Mouse (Mus musculus): ENCODE measurements around the gene Itgb2l.

Itgb2l gene

DNA sequence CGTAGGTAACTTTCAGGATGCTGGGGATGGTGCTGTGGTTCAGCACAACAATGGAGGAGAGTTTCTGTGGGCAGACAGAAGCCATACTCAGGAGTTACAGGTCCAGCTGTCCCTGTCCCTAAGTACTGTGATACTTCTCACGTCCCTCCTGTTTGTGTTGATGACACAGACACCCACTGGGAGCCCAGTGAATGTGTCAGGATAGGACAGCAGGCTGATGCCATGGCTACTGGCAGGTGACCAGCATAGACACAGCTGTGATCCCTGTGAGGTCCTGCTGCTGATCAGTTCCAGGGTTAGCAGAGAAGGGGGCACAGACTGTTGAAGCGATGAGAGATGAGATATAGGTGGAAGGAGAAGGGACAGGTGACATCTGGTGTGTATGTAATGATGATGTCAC is 14.4 kb downstream of the Itgb2l start:
- no peak for DNase-seq (ENCODE audit: extremely low spot score, low spot score)

DNA sequence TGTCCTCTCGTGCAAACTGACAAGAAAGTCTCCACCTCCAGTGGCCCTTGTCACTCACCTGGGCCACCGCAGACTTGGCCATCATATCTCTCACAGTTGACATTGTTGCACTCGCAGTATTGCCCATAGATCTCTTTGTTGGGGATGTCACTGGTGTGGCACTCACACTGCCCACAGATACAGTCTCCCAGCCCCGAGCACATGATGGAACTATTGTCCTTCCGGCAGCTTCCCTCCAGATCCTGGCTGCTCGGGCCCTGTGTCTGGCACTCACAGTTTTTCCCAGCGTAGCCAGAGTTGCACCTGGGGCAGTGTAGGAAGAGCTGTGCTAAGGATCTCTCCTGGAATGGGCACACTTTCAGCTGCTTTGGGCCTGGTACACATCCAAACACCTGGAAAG is 16.7 kb downstream of the Itgb2l start:
- DNase-seq (ENCODE audit: extremely low spot score, low spot score): no peak

DNA sequence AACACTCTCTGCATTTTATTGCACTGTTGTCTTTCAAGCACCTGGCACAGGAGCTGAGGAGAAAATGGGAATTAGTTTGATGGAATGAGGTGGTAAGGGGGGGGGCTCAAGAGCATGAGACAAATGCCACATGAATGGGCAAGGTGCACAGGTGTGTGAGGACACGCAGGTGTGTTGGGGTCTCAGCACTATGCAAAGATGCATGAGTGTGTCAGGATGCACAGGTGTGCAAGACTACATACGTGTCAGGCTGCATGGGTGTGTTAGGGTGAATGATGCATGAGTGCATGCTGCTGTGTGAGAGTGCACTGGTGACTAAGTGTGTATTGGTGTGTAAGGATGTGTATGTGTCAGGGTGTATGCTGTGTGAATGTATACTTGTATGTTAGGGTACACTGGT is 18.4 kb downstream of the Itgb2l start:
- DNase-seq (ENCODE audit: extremely low spot score, low spot score): no peak

DNA sequence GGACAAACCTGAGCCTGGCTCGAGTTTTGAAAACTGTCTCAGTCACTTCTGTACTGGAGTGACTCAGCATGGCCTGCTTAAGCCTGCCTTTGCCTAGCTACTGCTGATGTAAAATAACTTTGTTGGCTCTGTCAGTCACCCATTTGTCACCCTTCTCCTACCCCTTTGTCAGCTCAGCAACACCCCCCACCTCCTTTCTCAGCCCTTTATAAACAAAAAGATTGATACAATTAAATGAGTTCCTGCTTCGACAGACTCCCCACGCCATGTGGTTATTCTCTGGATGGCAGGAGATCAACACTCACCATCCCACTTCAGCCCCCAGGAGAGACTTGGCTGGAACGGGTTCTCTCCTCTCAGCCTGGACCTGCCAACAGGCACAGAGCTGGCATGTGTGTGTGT is 35.4 kb downstream of the Itgb2l start:
- DNase-seq (ENCODE audit: extremely low spot score, low spot score): no peak

DNA sequence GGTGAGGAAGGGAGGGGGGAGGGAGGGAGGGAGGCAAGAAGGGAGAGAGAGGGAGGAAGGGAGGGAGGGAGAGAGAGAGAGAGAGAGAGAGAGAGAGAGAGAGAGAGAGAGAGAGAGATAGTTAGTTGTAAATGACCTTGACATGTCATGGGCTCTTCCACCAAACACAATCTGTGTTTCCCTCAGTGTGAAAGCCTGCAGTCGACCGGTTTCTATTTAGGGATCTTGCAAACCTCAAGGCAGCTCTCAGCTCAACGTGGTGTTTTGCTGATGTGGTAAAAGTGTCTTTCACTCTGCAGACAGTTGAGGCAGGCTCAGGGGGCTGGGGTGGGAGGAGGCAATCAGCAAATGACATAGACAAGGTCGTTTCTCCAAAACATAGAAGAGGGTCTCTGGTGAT is 37.1 kb downstream of the Itgb2l start:
- DNase-seq (ENCODE audit: extremely low spot score, low spot score): no peak

DNA sequence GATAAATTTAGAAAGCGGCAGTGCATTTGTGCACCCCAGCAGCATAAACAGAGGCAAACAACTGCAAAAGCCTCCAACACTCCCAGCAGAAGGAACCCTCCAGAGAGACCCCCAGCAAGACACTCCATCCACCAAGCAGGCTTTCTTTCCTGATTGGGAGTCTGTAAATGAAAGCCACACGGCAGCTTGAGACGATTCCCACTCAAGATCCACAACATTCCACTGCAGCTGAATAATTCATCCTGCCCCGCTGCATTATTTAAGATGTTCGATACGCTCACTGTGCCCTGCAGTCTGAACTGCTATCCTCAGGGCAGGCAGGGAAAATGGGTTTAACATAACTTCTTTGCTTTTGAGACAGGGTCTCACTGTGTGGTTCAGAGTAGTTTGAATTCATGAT is 41.1 kb downstream of the Itgb2l start:
- DNase-seq (ENCODE audit: extremely low spot score, low spot score): no peak

DNA sequence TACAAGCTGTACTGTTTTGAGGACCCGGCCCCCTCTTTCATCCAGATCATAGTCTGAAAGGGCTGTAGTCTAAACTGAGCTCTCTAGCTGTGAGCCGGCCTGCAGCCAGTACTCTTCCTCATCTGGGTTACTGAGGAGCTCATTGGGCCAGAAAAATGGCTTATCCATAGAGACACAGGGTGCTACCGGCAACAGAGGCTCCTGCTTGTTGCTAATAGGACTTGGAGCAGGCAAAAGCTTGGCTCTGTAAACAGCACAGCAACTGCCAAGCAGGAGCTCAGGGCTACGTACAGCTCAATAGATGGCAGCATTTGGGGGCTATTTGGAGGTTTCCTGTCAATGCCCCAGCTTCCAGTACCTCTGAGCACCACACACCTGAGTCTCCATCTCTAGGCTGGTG is 43.4 kb downstream of the Itgb2l start:
- no peak for DNase-seq (ENCODE audit: extremely low spot score, low spot score)

DNA sequence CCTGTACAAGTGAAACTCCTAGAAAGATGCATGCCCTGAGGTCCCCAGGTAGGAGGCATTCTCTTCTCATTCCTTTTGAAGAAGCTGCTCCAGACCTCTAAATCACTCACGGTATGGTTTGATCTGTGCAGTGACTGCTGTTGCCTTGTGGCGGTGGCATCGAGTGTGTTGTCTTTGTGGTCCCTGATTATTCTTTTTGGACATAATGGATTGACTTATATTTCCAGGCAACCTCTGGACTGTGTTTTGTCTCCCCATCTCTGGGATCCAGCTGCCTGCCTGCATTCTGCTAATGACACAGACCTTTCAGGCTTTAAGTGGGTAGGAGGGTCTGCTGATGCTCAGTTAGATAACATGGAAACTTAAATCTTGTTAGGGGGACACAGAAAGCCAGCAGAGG is 44.6 kb downstream of the Itgb2l start:
- DNase-seq (ENCODE audit: extremely low spot score, low spot score): no peak

DNA sequence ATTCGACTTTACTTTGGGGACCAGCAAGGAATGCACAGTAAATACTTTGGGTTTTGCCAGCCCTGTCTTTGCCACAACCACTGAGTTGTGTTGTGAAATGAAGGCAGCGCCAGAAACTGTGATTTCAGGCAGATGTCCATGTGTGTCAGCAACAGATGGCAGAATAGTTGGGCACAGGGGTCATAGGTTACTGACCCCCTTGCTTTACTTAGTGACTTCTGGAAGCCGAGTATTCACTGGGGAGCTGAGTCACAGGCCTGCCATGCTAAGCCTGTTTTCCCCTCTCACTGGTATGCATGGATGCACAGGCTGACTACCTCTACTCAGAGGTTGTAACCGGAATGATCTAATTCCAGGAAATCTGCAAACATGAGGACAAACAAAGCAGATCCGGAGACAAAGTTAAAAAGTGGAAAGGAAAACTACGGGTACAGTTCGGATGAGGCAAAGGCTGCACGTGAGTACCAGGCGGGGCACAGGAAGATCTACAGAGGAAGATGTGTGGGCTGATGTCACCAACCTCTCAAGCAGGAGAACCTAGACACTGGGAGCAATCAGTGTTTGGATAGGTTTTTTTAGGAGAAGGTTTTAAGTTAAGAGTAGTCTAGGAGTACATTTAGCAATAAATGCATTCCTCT is 47.3 kb downstream of the Itgb2l start:
- DNase-seq (ENCODE audit: extremely low spot score, low spot score): no peak

DNA sequence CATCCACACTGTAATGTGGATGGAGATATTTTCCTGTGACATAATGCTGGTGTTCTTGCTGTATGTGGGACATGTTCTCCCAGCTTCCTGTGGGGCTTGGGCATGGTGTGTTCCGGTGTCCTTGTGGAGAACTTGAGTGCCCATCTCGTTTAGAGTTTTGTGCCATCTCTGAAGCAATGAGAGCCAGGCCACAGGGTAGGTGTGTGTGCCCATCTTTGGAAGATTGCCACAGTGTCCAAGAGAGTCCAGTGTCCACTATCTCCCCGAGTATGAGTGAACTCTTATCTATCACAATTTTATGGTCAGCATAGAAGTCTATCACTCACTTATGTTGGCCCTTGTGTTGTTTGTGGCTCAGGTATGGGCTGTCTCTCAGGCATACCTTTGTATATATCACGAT is 47.9 kb downstream of the Itgb2l start:
- DNase-seq (ENCODE audit: extremely low spot score, low spot score): no peak

DNA sequence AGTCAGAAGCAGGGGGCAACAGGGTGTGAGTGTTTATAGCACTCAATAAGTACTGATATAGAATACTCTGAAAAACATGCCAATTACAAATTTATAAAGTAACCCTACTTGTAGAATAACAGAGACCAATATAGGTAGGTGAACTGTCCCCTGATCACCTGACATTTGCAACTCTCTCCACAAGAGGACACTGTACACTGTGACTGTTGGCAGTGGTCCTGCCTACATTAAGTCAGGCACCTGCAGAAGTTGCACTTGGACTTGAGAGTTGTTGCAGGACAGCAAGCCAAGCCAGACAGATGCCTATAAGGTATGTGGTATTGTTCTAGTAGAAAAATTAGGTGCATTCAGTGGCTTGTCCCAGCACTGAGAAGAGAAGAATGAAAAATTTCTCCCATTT is 52.3 kb downstream of the Itgb2l start:
- DNase-seq (ENCODE audit: extremely low spot score, low spot score): no peak

DNA sequence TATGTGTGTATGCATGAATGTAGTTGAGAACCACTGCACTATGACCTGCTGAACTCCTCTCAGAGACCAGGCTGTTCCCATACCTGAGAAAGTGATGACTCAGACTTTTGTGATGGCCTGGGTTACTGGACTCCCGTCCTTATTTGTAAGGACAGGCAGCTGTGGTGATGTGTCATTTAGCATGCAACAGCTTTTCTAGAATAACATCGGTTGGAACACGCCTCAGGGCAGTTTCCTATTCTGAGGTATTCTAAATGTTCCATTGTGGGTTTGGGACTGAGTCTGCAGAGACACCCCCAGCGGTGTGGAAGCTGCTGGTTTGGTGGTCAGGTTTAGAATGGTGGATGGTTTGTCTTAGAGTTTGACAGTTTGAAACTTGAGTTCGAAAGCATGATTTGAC is 54.9 kb downstream of the Itgb2l start:
- no peak for DNase-seq (ENCODE audit: extremely low spot score, low spot score)

DNA sequence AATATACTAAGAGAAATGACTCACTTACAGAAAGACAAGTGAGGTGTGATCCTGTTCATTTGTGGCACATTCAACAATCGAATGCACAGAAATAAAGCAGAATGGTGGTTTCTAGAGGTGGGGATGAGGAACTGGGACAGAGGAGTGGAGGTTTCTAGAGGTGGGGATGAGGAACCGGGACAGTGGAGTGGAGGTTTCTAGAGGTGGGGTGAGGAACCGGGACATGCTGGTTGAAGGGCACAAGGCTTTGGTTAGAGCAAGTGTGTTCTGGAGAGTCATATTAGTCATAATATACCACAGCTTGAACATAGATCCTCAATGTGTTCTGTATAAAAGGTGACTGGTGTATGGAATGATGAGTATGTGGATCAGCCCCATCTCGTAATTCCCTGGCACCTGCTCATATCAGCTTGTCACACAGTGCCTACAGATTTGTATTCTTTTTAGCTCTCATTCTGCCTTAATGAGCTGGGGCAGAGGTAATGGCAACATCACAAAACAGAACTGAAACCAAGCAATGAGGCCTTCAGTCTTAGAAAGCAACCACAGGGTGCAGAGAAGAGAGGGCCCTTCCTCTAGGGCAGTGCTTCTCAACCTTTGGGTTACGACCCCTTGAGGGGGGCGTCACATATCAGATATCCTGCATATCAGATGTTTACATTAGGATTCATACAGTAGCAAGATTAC is 55.6 kb downstream of the Itgb2l start:
- DNase-seq (ENCODE audit: extremely low spot score, low spot score): no peak

DNA sequence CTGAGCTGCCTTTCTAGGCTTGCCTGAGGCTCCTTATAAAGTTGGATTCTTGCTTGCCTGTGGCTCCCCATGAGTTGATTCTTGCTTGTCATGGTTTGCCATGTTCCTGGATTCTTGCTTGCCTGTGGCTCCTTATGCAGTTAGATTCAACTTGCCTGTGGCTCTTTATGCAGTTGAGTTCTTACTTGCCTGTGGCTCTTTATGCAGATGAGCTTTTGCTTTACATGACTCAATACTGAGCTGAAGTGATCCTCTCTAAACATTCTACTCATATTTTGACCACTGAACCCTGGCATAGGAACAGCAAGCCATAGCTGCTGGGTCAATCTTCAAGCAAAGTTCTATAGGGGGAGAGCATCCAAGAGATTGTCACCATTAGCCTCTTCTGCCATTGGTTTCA is 58.7 kb downstream of the Itgb2l start:
- no peak for DNase-seq (ENCODE audit: extremely low spot score, low spot score)

DNA sequence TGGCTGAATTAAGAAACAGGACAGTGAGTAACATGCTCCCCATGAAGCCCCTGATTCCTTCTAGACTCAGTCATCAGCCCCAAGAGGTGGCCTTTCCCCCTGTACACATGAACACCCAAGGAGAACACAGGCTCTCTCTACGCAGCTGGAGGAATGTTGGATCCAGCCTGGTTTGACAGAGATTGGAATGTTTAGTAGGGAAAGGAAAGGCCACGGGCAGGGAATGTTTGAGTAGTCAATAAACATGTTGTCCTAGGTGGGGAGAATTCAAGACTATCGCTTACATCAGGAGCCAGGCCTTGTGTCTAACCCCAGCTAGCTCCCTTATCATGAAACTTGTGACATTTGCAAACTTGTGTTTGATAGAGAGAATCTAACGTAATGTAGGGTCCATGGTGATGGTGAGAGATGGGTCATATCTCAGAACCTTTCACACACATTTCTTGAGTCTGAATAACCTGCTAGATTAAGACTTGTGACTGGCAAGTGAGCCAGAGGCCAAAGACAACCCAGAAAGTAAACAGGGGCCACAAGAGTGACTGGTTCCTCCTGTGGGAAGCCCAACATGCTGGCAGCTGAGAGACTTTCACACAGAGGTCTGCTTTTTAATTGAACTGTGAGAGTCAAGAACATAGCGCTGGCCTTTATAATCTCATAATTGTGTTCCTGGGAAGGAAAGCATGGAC is 60.8 kb downstream of the Itgb2l start:
- no peak for DNase-seq (ENCODE audit: extremely low spot score, low spot score)

DNA sequence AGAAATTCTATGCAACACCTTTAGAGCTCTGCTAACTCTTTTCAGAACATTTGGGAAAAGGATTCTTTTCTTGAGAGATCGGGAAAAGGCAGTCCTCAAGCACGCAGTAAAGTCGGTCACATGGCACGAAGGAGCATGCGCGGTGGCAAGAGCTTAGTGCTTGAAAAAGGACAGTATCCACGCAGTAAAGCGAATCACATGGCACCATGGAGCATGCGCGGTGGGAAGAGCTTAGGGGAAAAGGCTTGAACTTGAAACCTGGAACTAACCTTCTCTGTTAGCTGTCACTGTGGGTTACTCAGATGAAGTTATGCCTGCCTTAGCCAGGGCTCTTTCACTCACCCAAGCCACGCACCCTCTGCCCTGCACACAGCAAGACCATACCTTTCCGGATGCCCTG is 62.0 kb downstream of the Itgb2l start:
- no peak for DNase-seq (ENCODE audit: extremely low spot score, low spot score)

DNA sequence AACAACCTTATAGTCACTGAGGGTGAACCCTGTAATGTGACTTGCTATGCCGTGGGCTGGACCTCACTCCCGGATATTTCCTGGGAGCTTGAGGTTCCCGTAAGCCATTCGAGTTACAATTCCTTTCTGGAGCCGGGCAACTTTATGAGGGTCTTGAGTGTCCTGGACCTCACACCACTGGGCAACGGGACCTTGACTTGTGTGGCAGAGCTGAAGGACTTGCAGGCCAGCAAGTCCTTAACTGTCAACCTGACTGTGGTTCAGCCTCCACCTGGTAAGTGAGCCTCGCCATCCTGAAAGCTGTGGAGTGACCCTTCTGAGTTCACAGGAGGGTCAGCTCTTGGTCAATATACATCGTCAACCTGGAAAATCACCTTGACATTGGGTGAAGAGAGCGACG is 65.3 kb downstream of the Itgb2l start:
- no peak for DNase-seq (ENCODE audit: extremely low spot score, low spot score)

DNA sequence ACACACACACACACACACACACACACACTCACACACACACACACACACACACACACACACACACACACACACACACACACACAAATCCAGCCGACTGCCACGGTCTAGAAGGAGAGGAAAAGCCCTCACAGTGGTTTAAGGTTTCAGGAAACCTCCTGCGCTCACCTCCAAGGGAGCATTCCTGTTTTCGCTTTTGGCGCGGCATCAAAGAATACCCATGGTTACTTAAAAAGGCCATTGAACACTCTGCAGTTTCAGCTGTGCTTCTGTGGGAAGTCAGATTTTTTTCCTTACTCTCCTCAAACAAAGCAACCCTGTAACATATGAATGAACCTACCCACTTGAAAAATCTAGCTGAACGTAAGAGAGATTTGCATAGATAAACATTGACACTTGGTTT is 67.1 kb downstream of the Itgb2l start:
- DNase-seq (ENCODE audit: extremely low spot score, low spot score): no peak

DNA sequence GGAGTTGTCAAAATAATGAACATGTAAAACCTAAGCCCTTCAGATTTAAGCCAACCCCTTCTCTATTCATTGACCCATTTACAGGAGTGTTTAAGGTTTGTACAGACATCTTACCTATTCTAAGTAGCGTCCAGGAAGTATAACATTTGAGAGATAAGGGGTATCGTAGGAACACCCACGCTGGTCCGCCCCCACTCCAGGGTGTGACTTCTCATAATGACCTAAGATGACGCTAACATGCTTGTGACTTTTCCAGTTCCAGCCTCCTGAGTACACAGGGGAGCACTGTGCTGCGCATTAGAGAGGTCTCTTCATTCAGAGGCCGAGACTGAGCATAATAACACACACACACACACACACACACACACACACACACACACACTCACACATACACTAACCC is 67.9 kb downstream of the Itgb2l start:
- no peak for DNase-seq (ENCODE audit: extremely low spot score, low spot score)

DNA sequence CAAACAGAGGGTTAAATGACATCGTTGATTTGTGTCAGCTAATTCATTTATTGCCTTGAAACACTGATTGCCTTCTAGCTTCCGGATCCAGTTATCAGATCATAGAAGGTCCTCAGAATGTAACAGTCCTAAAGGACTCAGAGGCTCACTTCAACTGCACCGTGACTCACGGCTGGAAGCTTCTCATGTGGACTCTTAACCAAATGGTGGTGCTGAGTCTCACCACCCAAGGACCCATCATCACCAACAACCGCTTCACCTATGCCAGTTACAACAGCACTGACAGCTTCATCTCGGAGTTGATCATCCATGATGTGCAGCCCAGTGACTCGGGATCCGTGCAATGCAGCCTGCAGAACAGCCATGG is 70.7 kb downstream of the Itgb2l start:
- DNase-seq (ENCODE audit: extremely low spot score, low spot score): no peak

Data from neural tube, embryonic 10.5 days (tissue).